In the genomic region with DNA sequence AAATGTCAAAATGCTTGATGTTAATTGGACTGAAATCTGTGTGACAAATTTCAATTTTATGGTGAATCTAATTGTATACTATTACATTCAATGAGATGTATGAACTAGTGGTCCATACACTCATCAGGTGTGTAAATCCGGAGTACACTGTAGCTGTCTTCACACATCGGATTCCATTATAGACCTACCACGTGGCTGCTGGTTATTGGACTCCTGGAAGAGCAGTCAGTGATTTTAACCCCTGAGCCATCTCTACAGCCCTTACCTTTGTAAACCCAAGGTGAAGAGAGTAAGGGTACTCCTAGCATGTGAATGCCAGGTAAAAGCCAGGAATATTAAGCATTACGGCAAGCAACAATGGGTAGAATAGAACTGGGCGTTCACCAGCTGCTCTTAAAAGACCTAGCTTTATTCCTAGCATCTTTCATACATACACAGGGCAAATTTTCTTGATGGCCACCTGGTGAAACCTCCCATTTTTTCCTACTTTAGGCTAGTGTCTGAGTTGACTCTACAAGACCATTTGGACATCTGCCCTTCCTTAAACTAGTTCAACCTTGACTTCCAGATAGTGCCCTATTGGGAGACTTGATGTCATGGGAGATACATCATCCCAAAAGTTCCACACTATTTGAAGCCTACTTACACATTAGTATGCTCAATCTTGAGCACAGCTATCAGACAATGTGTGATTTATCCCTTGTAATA, we compare ENCODE assay signal across 10 mouse cellular contexts. TPM values are rescaled to one million over a fixed set of nuclear protein-coding genes. Genes with fewer than 3 reads are reported as not detected.
A peak's percentile ranks its signal among the peaks of the same experiment; 100 is the strongest.
DNase-seq lines count a peak whose midpoint lies in the region; ATAC-seq and TF ChIP-seq lines count a peak whose summit lies in the region.
"Had no signal": no experiment of that assay in that cellular context is flagged by ENCODE, and none has a peak within 500 bp of the region (broad histone marks: within the 10 kb centered on the region; RNA-seq: fewer than 3 reads in every experiment).

No protein-coding gene starts in this region.

- TF ChIP-seq CTCF in hindbrain, postnatal 0 days (IDR thresholded peaks at IDR 0.05; ENCODE audit: low read depth), result no peak

- H3K36me3 ChIP-seq in hindbrain, postnatal 0 days (ENCODE audit: insufficient read depth, low read length), result peaks cover 25% of the 10 kb centered on the region
- H3K36me3 ChIP-seq in midbrain, embryonic 16.5 days (ENCODE audit: control insufficient read depth, insufficient read depth, low read length), result peaks cover 32% of the 10 kb centered on the region

- H3K9me3 ChIP-seq in hindbrain, postnatal 0 days (ENCODE audit: low read length), result no peaks in the 10 kb centered on the region
- no peaks in the 10 kb centered on the region for H3K9me3 ChIP-seq in midbrain, embryonic 16.5 days (replicated peaks; ENCODE audit: control insufficient read depth, low read length, poor library complexity, severe bottlenecking)
- H3K9me3 ChIP-seq: limb, embryonic 15.5 days; stomach, embryonic 15.5 days had no signal

- H3K4me1 ChIP-seq in hindbrain, postnatal 0 days (ENCODE audit: insufficient read depth, low read length), result no peaks in the 10 kb centered on the region
- H3K4me1 ChIP-seq in midbrain, embryonic 16.5 days (ENCODE audit: control insufficient read depth, insufficient read depth, low read length), result peaks cover 4% of the 10 kb centered on the region; the same call in 1 of the 2 replicates
- H3K4me1 ChIP-seq: stomach, embryonic 15.5 days had no signal

- no peak overlapping the region for H3K27ac ChIP-seq in hindbrain, postnatal 0 days
- no peak overlapping the region for H3K27ac ChIP-seq in midbrain, embryonic 16.5 days (ENCODE audit: low read length)
- H3K27ac ChIP-seq: stomach, embryonic 15.5 days had no signal

- ATAC-seq in hindbrain, postnatal 0 days, result peak; percentile 66
- ATAC-seq in midbrain, embryonic 16.5 days, result peak; percentile 60; the same call in 1 of the 2 replicates
- ATAC-seq in frontal cortex, adult (ENCODE audit: low TSS enrichment), result no peak

- intact Hi-C loops in gastrocnemius, postnatal 36 days (cut with DNase I), result no loop called here

- no peak overlapping the region for H3K4me2 ChIP-seq in hindbrain, postnatal 0 days (ENCODE audit: low read depth, low read length)
- no peak overlapping the region for H3K4me2 ChIP-seq in midbrain, embryonic 16.5 days (ENCODE audit: low read length)
- H3K4me2 ChIP-seq: limb, embryonic 15.5 days; stomach, embryonic 15.5 days had no signal

- 35% methylated on average over 5 of the region's 5 CpGs for WGBS in hindbrain, postnatal 0 days
- 37% methylated on average over 5 of the region's 5 CpGs for WGBS in midbrain, embryonic 16.5 days

- H3K9ac ChIP-seq in hindbrain, postnatal 0 days (replicated peaks; ENCODE audit: low read length), result no peak overlapping the region
- H3K9ac ChIP-seq in midbrain, embryonic 16.5 days (ENCODE audit: low read depth, low read length), result no peak overlapping the region
- H3K9ac ChIP-seq: limb, embryonic 15.5 days; stomach, embryonic 15.5 days had no signal

- H3K4me3 ChIP-seq in hindbrain, postnatal 0 days (ENCODE audit: low read length), result no peak overlapping the region
- H3K4me3 ChIP-seq in midbrain, embryonic 16.5 days (ENCODE audit: low read depth, low read length), result no peak overlapping the region
- H3K4me3 ChIP-seq: limb, embryonic 15.5 days; stomach, embryonic 15.5 days had no signal

- no peaks in the 10 kb centered on the region for H3K27me3 ChIP-seq in hindbrain, postnatal 0 days (ENCODE audit: insufficient read depth, low read length)
- H3K27me3 ChIP-seq in midbrain, embryonic 16.5 days (ENCODE audit: control insufficient read depth, insufficient read depth, low read depth, low read length), result no peaks in the 10 kb centered on the region
- H3K27me3 ChIP-seq: limb, embryonic 15.5 days; stomach, embryonic 15.5 days had no signal

- peak; percentile 82 for DNase-seq in heart, adult 11 months
- DNase-seq in heart, adult 18-20 months, result no peak
- peak; percentile 58 for DNase-seq in WW6 (ENCODE audit: low read depth, low spot score)
- no peak for DNase-seq in hindbrain, postnatal 0 days (ENCODE audit: low spot score)
- DNase-seq in gastrocnemius, postnatal 36 days, result no peak
- DNase-seq in layer of hippocampus, adult 18-20 months (ENCODE audit: low spot score in 2 of 2), result no peak

RNA-seq across cellular contexts. Expression of a gene that starts 10.2 kb away (rescaled TPM):
- 100 to 1,000 TPM; 437 to 447 TPM for total RNA-seq in heart, adult 18-20 months (2021)
- total RNA-seq in hindbrain, postnatal 0 days (2014; rRNA removed), result 143 and 192 TPM in 2 replicates
- 876 and 940 TPM in 2 replicates for polyA plus RNA-seq in hindbrain, postnatal 0 days (2015; fragmentation: Nextera tagmentation; extraction: Ambion mirVana)
- 1,316 and 1,531 TPM in 2 replicates for polyA plus RNA-seq in midbrain, embryonic 16.5 days (2015; fragmentation: Nextera tagmentation; extraction: Ambion mirVana)
- total RNA-seq in gastrocnemius, postnatal 36 days (2021), result 100 to 1,000 TPM; 284 to 312 TPM
- 100 to 1,000 TPM; 482 to 501 TPM for total RNA-seq in layer of hippocampus, adult 18-20 months (2021)

RNA-seq across cellular contexts. Expression of a gene that starts 10.7 kb away (rescaled TPM):
- total RNA-seq in heart, adult 18-20 months (2021), result 10 to 100 TPM; 61.9 to 63.4 TPM
- total RNA-seq in hindbrain, postnatal 0 days (2014; rRNA removed), result 82.1 and 87.9 TPM in 2 replicates
- 463 and 522 TPM in 2 replicates for polyA plus RNA-seq in hindbrain, postnatal 0 days (2015; fragmentation: Nextera tagmentation; extraction: Ambion mirVana)
- polyA plus RNA-seq in midbrain, embryonic 16.5 days (2015; fragmentation: Nextera tagmentation; extraction: Ambion mirVana), result 407 and 417 TPM in 2 replicates
- total RNA-seq in gastrocnemius, postnatal 36 days (2021), result 10 to 100 TPM; 34.4 to 43.0 TPM
- total RNA-seq in layer of hippocampus, adult 18-20 months (2021), result 100 to 1,000 TPM; 130 to 142 TPM

RNA-seq across cellular contexts. Expression of a gene that starts 27.0 kb away (rescaled TPM):
- under 1 TPM in 1 of 2 experiments, not detected in 1; 0.18 TPM for total RNA-seq in heart, adult 18-20 months (2021)
- 7.8 and 11.5 TPM in 2 replicates for total RNA-seq in hindbrain, postnatal 0 days (2014; rRNA removed)
- polyA plus RNA-seq in hindbrain, postnatal 0 days (2015; fragmentation: Nextera tagmentation; extraction: Ambion mirVana), result 5.2 and 5.3 TPM in 2 replicates
- polyA plus RNA-seq in midbrain, embryonic 16.5 days (2015; fragmentation: Nextera tagmentation; extraction: Ambion mirVana), result 8.9 and 9.6 TPM in 2 replicates
- total RNA-seq in gastrocnemius, postnatal 36 days (2021), result under 1 TPM in 1 of 2 experiments, not detected in 1; 0.15 TPM
- 1 to 10 TPM; 3.2 to 3.7 TPM for total RNA-seq in layer of hippocampus, adult 18-20 months (2021)

Comparison
In these comparisons a context has a peak if more than half of its experiments do, and no peak if none do; other contexts are left out.
1. DNase-seq: peak in heart, adult 11 months (single experiment) and WW6 (single experiment); none in heart, adult 18-20 months (0 of 2), hindbrain, postnatal 0 days (single experiment), gastrocnemius, postnatal 36 days (0 of 2) and layer of hippocampus, adult 18-20 months (0 of 2).